Mouse (Mus musculus) G1E (cell line): ENCODE data around the gene Ugt1a6b. TPM values are rescaled to one million over a fixed set of nuclear protein-coding genes. Genes with fewer than 3 reads are reported as not detected.

Experiments
- ATAC-seq: 2 replicates; pipeline ENCODE4 v1.8.0; 2016; ENCODE audit warnings: mild to moderate bottlenecking; ENCODE audit not compliant: insufficient number of reproducible peaks, poor library complexity, low FRiP score, severe bottlenecking; ENCODE audit errors: extremely low read depth
- DNase-seq: peaks from one replicate; pipeline ENCODE4 v3.0.0; 2012; ENCODE audit warnings: low spot score
- H3K27me3 ChIP-seq: 2 replicates; pipeline ENCODE4 v1.6.1; 2012; ENCODE audit warnings: mild to moderate bottlenecking, low read length, inconsistent platforms; ENCODE audit not compliant: insufficient read depth
- H3K36me3 ChIP-seq: replicated peaks from 2 replicates; pipeline ENCODE3; 2012; ENCODE audit warnings: mild to moderate bottlenecking, inconsistent platforms
- H3K4me1 ChIP-seq: 2 replicates; pipeline ENCODE4 v1.6.1; 2012; ENCODE audit warnings: low read depth, low read length, inconsistent platforms, mixed read lengths; ENCODE audit not compliant: insufficient read depth
- H3K4me3 ChIP-seq: 2 replicates; pipeline ENCODE4 v1.5.1; 2012; ENCODE audit warnings: low read depth, mild to moderate bottlenecking, inconsistent platforms, low read length, moderate library complexity, mixed read lengths
- H3K9me3 ChIP-seq: replicated peaks from 2 replicates; pipeline ENCODE4 v1.6.1; 2012; ENCODE audit warnings: inconsistent platforms
- CTCF ChIP-seq: IDR thresholded peaks from 2 replicates; pipeline ENCODE4 v1.5.1; 2012; ENCODE audit warnings: low read depth, low read length, inconsistent platforms, mixed read lengths
- GATA1 ChIP-seq: IDR thresholded peaks from 2 replicates; pipeline ENCODE4 v1.6.1; 2012; ENCODE audit warnings: borderline replicate concordance, low read length, inconsistent platforms, mixed read lengths
- GATA2 ChIP-seq: IDR thresholded peaks from 2 replicates; pipeline ENCODE4 v1.6.1; 2012; ENCODE audit warnings: low read depth, low read length, inconsistent platforms, borderline replicate concordance
- POLR2AphosphoS5 ChIP-seq: IDR thresholded peaks from 2 replicates; pipeline ENCODE4 v1.6.1; 2012; ENCODE audit warnings: low read depth, low read length, inconsistent platforms; ENCODE audit not compliant: insufficient replicate concordance
- TAL1 ChIP-seq: conservative IDR thresholded peaks from 2 replicates; pipeline ENCODE4 v1.6.1; 2012; ENCODE audit warnings: low read depth, low read length, inconsistent platforms, mixed read lengths
- polyA plus RNA-seq: library from polyadenylated mRNA; stranded (reverse); fragments of >175 nt; gene quantifications from 2 replicates; pipeline ENCODE4 v1.2.3, GENCODE M21; 2012
- total RNA-seq, 2 experiments: library from RNA; stranded (forward) in 1 of 2; stranded (reverse) in 1 of 2; fragments of 200-1000 nt in 1 of 2; fragments of >200 nt in 1 of 2; fragmentation: Nextera tagmentation in 1 of 2; gene quantifications; 2 replicates each; pipeline ENCODE4 v1.2.3; 2014 to 2017

Gene Ugt1a6b
- total and polyA plus RNA-seq, 3 experiments = 0.27 TPM; not detected in 2

DNA sequence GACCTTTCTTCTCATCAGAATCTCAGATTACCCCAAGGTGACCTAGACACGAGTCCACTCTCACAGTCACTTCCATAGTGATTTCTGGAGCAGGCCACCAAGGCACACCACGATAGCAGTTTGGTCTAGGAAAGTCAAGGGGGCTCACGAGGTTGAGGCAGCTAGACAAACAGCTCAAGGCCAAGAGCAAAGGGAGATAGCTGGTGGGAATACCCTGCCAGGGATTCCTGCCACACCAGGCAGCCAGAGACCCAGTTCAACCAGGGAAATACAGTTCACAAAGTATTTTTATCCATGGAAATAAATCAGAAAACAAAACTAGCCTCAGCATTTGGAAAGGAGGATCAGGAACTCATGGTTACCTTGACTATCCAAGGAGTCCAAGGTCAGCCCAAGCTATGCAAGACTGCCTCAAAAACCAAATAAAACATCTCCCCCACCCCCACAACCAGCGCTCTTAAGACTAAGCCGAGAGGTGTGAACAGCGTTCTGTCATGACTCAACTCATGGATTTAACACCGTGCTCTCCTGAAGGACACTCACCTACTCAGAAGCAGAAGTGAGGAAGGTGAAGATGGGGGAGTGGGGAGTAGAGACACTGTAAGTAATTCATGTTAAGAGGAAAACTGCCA is 161.3 kb downstream of the Ugt1a6b start:
- no peaks in the 10 kb centered on the region for H3K9me3 ChIP-seq
- no peaks in the 10 kb centered on the region for H3K27me3 ChIP-seq
- ATAC-seq (no peak), DNase-seq (no peak)
- H3K36me3 ChIP-seq = peaks cover 100% of the 10 kb centered on the region
- no peak overlapping the region for H3K4me3 ChIP-seq
- H3K4me1 ChIP-seq = peaks cover 24% of the 10 kb centered on the region
- TF ChIP-seq GATA2 (no peak), CTCF (no peak), POLR2AphosphoS5 (no peak), TAL1 (no peak), GATA1 (no peak)

GRCm38 (mm10) chr1:88264869-88265240 is 161.8 kb downstream of the Ugt1a6b start:
- no peak for DNase-seq
- no peak for ATAC-seq
- Histone ChIP-seq H3K4me3 (no peak overlapping the region), H3K27me3 (no peaks in the 10 kb centered on the region), H3K9me3 (no peaks in the 10 kb centered on the region), H3K4me1 (peaks cover 25% of the 10 kb centered on the region), H3K36me3 (peaks cover 100% of the 10 kb centered on the region)
- TF ChIP-seq GATA2 = no peak
- no peak for TF ChIP-seq POLR2AphosphoS5
- TF ChIP-seq GATA1 = no peak
- TF ChIP-seq CTCF = no peak
- TF ChIP-seq TAL1 = no peak

DNA sequence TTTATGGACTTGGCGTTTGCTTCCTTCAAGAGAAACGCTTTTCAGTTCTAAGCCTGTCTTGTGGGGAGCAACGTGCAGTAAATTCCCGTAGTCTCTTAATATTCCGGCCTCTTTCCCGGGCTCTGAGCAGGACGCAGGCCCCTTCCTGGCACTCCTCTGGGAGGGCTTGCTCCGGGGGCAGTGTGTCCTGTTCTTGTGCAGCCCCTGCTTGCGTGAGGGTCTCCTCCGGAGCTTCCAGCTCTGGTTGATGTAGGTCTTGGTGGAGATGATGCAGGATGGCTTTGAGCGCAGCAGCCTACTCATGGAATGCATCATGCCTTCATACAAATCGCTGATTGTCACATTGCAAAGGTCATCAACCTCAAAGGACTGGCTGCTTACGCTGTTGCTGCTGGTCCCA is 163.1 kb downstream of the Ugt1a6b start:
- Histone ChIP-seq H3K4me3 (no peak overlapping the region), H3K4me1 (peaks cover 25% of the 10 kb centered on the region), H3K27me3 (no peaks in the 10 kb centered on the region), H3K9me3 (no peaks in the 10 kb centered on the region), H3K36me3 (peaks cover 97% of the 10 kb centered on the region)
- DNase-seq (no peak), ATAC-seq (no peak)
- no peak for TF ChIP-seq GATA2
- 0 out of 2 replicates have a peak, but pooled peaks have one; percentile 7 for TF ChIP-seq CTCF
- peak; percentile 61; the same call in 1 of the 2 replicates for TF ChIP-seq POLR2AphosphoS5
- TF ChIP-seq GATA1 = no peak

GRCm38 (mm10) chr1:88267489-88267888 is 164.4 kb downstream of the Ugt1a6b start:
- H3K36me3 ChIP-seq = peaks cover 97% of the 10 kb centered on the region
- peaks cover 17% of the 10 kb centered on the region; the same call in 1 of the 2 replicates for H3K4me1 ChIP-seq
- no peaks in the 10 kb centered on the region; the same call in 1 of the 2 replicates for H3K9me3 ChIP-seq
- H3K27me3 ChIP-seq = no peaks in the 10 kb centered on the region
- ATAC-seq (no peak), DNase-seq (no peak)
- H3K4me3 ChIP-seq = no peak overlapping the region
- TF ChIP-seq GATA1 (no peak), CTCF (no peak), TAL1 (no peak), POLR2AphosphoS5 (peak; percentile 29)

DNA sequence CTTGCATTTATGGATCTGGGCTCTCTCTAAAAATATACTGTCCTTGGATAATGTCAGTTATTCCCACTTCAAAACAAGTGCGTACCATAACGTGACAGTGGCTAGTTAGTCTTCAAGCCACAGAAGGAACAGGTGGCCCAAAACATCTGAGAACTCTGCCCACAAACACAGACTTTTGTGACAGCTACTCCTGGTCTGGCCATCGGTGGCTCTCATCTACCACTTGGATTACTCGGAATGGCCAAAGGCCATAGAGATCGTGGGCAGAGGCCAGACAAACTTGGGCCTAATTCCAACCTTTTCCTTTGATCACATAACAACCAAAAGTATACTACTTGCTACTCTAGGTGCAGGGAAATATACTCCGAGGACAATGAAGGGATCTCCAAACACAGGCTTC is 165.0 kb downstream of the Ugt1a6b start:
- H3K27me3 ChIP-seq = no peaks in the 10 kb centered on the region
- H3K9me3 ChIP-seq = no peaks in the 10 kb centered on the region; the same call in 1 of the 2 replicates
- peaks cover 97% of the 10 kb centered on the region for H3K36me3 ChIP-seq
- no peak overlapping the region for H3K4me3 ChIP-seq
- no peak for TF ChIP-seq CTCF
- no peak for TF ChIP-seq GATA1
- TF ChIP-seq TAL1 = no peak
- no peak for TF ChIP-seq GATA2
- TF ChIP-seq POLR2AphosphoS5 = no peak; the same call in 1 of the 2 replicates
- DNase-seq (no peak), ATAC-seq (no peak)
- peaks cover 12% of the 10 kb centered on the region; the same call in 1 of the 2 replicates for H3K4me1 ChIP-seq

Other genes starting within 250 kb of the Ugt1a6b start
- gene Dgkd, start 250.0 kb upstream of the Ugt1a6b start, total RNA-seq (2014; fragmentation: Nextera tagmentation) = 58.8 and 61.5 TPM in 2 replicates
- gene Dgkd, start 250.0 kb upstream of the Ugt1a6b start, total RNA-seq (2017) = 57.3 and 60.6 TPM in 2 replicates
- 15.2 and 20.2 TPM in 2 replicates for gene Dgkd, start 250.0 kb upstream of the Ugt1a6b start, polyA plus RNA-seq
- gene Usp40, start 94.7 kb upstream of the Ugt1a6b start, total RNA-seq (2014; fragmentation: Nextera tagmentation) = 104 and 109 TPM in 2 replicates
- 43.5 and 43.7 TPM in 2 replicates for gene Usp40, start 94.7 kb upstream of the Ugt1a6b start, total RNA-seq (2017)
- 2.4 and 4.2 TPM in 2 replicates for gene Usp40, start 94.7 kb upstream of the Ugt1a6b start, polyA plus RNA-seq
- not detected in 2 replicates for gene Ugt1a10, start 47.9 kb upstream of the Ugt1a6b start, total RNA-seq (2014; fragmentation: Nextera tagmentation)
- 0.05 TPM in 1 of 2 replicates, not detected in the other for gene Ugt1a10, start 47.9 kb upstream of the Ugt1a6b start, total RNA-seq (2017)
- not detected in 2 replicates for gene Ugt1a10, start 47.9 kb upstream of the Ugt1a6b start, polyA plus RNA-seq
- gene Ugt1a9, start 32.5 kb upstream of the Ugt1a6b start, total RNA-seq (2014; fragmentation: Nextera tagmentation) = not detected in 2 replicates
- gene Ugt1a9, start 32.5 kb upstream of the Ugt1a6b start, total RNA-seq (2017) = 0.17 and 0.27 TPM in 2 replicates
- not detected in 2 replicates for gene Ugt1a9, start 32.5 kb upstream of the Ugt1a6b start, polyA plus RNA-seq
- not detected in 2 replicates for gene Ugt1a8, start 15.4 kb upstream of the Ugt1a6b start, total RNA-seq (2014; fragmentation: Nextera tagmentation)
- gene Ugt1a8, start 15.4 kb upstream of the Ugt1a6b start, total RNA-seq (2017) = 0.17 TPM in 1 of 2 replicates, not detected in the other
- not detected in 2 replicates for gene Ugt1a8, start 15.4 kb upstream of the Ugt1a6b start, polyA plus RNA-seq
- 0.30 and 0.63 TPM in 2 replicates for gene Ugt1a7c, start 8.2 kb upstream of the Ugt1a6b start, total RNA-seq (2014; fragmentation: Nextera tagmentation)
- 3.9 and 4.5 TPM in 2 replicates for gene Ugt1a7c, start 8.2 kb upstream of the Ugt1a6b start, total RNA-seq (2017)
- 0.08 and 0.18 TPM in 2 replicates for gene Ugt1a7c, start 8.2 kb upstream of the Ugt1a6b start, polyA plus RNA-seq
- gene Ugt1a6a, start 31.6 kb downstream of the Ugt1a6b start, total RNA-seq (2014; fragmentation: Nextera tagmentation) = 0.60 TPM in 1 of 2 replicates, not detected in the other
- 0.23 and 0.98 TPM in 2 replicates for gene Ugt1a6a, start 31.6 kb downstream of the Ugt1a6b start, total RNA-seq (2017)
- gene Ugt1a6a, start 31.6 kb downstream of the Ugt1a6b start, polyA plus RNA-seq = not detected in 2 replicates
- not detected in 2 replicates for gene Ugt1a5, start 62.8 kb downstream of the Ugt1a6b start, total RNA-seq (2014; fragmentation: Nextera tagmentation)
- gene Ugt1a5, start 62.8 kb downstream of the Ugt1a6b start, total RNA-seq (2017) = 0.05 TPM in 1 of 2 replicates, not detected in the other
- not detected in 2 replicates for gene Ugt1a5, start 62.8 kb downstream of the Ugt1a6b start, polyA plus RNA-seq
- not detected in 2 replicates for gene Ugt1a2, start 97.3 kb downstream of the Ugt1a6b start, total RNA-seq (2014; fragmentation: Nextera tagmentation)
- gene Ugt1a2, start 97.3 kb downstream of the Ugt1a6b start, total RNA-seq (2017) = 0.05 TPM in 1 of 2 replicates, not detected in the other
- not detected in 2 replicates for gene Ugt1a2, start 97.3 kb downstream of the Ugt1a6b start, polyA plus RNA-seq
- gene Dnajb3, start 102.5 kb downstream of the Ugt1a6b start, total RNA-seq (2014; fragmentation: Nextera tagmentation) = not detected in 2 replicates
- 0.16 TPM in 1 of 2 replicates, not detected in the other for gene Dnajb3, start 102.5 kb downstream of the Ugt1a6b start, total RNA-seq (2017)
- not detected in 2 replicates for gene Dnajb3, start 102.5 kb downstream of the Ugt1a6b start, polyA plus RNA-seq
- not detected in 2 replicates for gene Ugt1a1, start 108.7 kb downstream of the Ugt1a6b start, total RNA-seq (2014; fragmentation: Nextera tagmentation)
- gene Ugt1a1, start 108.7 kb downstream of the Ugt1a6b start, total RNA-seq (2017) = 0.06 and 0.22 TPM in 2 replicates
- gene Ugt1a1, start 108.7 kb downstream of the Ugt1a6b start, polyA plus RNA-seq = not detected in 2 replicates
- not detected in 2 replicates for gene Mroh2a, start 123.7 kb downstream of the Ugt1a6b start, total RNA-seq (2014; fragmentation: Nextera tagmentation)
- gene Mroh2a, start 123.7 kb downstream of the Ugt1a6b start, total RNA-seq (2017) = 0.23 and 0.49 TPM in 2 replicates
- gene Mroh2a, start 123.7 kb downstream of the Ugt1a6b start, polyA plus RNA-seq = not detected in 2 replicates
- 230 and 327 TPM in 2 replicates for gene Hjurp, start 174.4 kb downstream of the Ugt1a6b start, total RNA-seq (2014; fragmentation: Nextera tagmentation)
- 187 and 221 TPM in 2 replicates for gene Hjurp, start 174.4 kb downstream of the Ugt1a6b start, total RNA-seq (2017)
- gene Hjurp, start 174.4 kb downstream of the Ugt1a6b start, polyA plus RNA-seq = 42.0 and 52.9 TPM in 2 replicates
- not detected in 2 replicates for gene Trpm8, start 174.4 kb downstream of the Ugt1a6b start, total RNA-seq (2014; fragmentation: Nextera tagmentation)
- gene Trpm8, start 174.4 kb downstream of the Ugt1a6b start, total RNA-seq (2017) = under 0.01 TPM in 1 of 2 replicates, not detected in the other
- not detected in 2 replicates for gene Trpm8, start 174.4 kb downstream of the Ugt1a6b start, polyA plus RNA-seq